Mouse (Mus musculus) neutrophil, adult 5-6 weeks (primary cell): ENCODE measurements around the gene F7. TPM values are rescaled to one million over a fixed set of nuclear protein-coding genes. Genes with fewer than 3 reads are reported as not detected.

ENCODE experiments used
- ATAC-seq: fragments of 151-379, 151-347 bp; 2 replicates; pipeline ENCODE4 v1.8.0; 2017; ENCODE audit warnings: mild to moderate bottlenecking, moderate TSS enrichment; ENCODE audit not compliant: insufficient number of reproducible peaks, poor library complexity, low FRiP score, severe bottlenecking; ENCODE audit errors: extremely low read depth
- total RNA-seq: library from RNA; stranded (forward); fragments of 200-1000 nt; gene quantifications from 2 replicates; pipeline ENCODE4 v1.2.3, GENCODE M21; 2017

F7 gene
- total RNA-seq = 0.23 TPM in 1 of 2 replicates, not detected in the other

GRCm38 (mm10) chr8:13025487-13026224 lies at the start of gene F7:
Gene F7, plus strand, starts transcription at chr8:13026034.
- ATAC-seq = no peak

- ATAC-seq = no peak
Measured at GRCm38 (mm10) chr8:12976290-12976689, 49.5 kb upstream of the F7 start.

- no peak for ATAC-seq
Measured at GRCm38 (mm10) chr8:12976723-12977122, 49.1 kb upstream of the F7 start.

- ATAC-seq = no peak
Measured at GRCm38 (mm10) chr8:12977325-12977724, 48.5 kb upstream of the F7 start.

- no peak for ATAC-seq
Measured at GRCm38 (mm10) chr8:12978308-12978707, 47.5 kb upstream of the F7 start.

- peak; percentile 66 for ATAC-seq
Measured at GRCm38 (mm10) chr8:12978726-12979125, 47.1 kb upstream of the F7 start.

- ATAC-seq = peak; percentile 85
Measured at GRCm38 (mm10) chr8:12983681-12984467, 42.0 kb upstream of the F7 start.

GRCm38 (mm10) chr8:12984601-12985243 lies 41.1 kb upstream of the F7 start:
- no peak for ATAC-seq

- no peak for ATAC-seq
Measured at GRCm38 (mm10) chr8:12985259-12985658, 40.6 kb upstream of the F7 start.

- no peak for ATAC-seq
Measured at GRCm38 (mm10) chr8:12987571-12987970, 38.3 kb upstream of the F7 start.

- no peak for ATAC-seq
Measured at GRCm38 (mm10) chr8:12988722-12989430, 37.0 kb upstream of the F7 start.

GRCm38 (mm10) chr8:12991411-12991810 lies 34.4 kb upstream of the F7 start:
- ATAC-seq = no peak

- ATAC-seq = no peak
Measured at GRCm38 (mm10) chr8:12994468-12994867, 31.4 kb upstream of the F7 start.

GRCm38 (mm10) chr8:12995481-12995880 lies 30.4 kb upstream of the F7 start:
- ATAC-seq = no peak

GRCm38 (mm10) chr8:12996831-12997275 lies 29.0 kb upstream of the F7 start:
- ATAC-seq = no peak

- ATAC-seq = no peak
Measured at GRCm38 (mm10) chr8:12998331-12998730, 27.5 kb upstream of the F7 start.

GRCm38 (mm10) chr8:12999793-13000192 lies 26.0 kb upstream of the F7 start:
- ATAC-seq = no peak

GRCm38 (mm10) chr8:13007458-13007857 lies 18.4 kb upstream of the F7 start:
- no peak for ATAC-seq

- no peak for ATAC-seq
Measured at GRCm38 (mm10) chr8:13010313-13010712, 15.5 kb upstream of the F7 start.
